Mouse (Mus musculus): ENCODE measurements around the gene E2f4. TPM values are rescaled to one million over a fixed set of nuclear protein-coding genes. Genes with fewer than 3 reads are reported as not detected.

Gene E2f4
- total and polyA plus RNA-seq, 3 experiments, result 39.9 to 198 (median 51.0) TPM

- H3K4me2 ChIP-seq (ENCODE audit: insufficient read depth, low read depth, poor library complexity, severe bottlenecking), result no peak overlapping the region
- H3K4me3 ChIP-seq (replicated peaks in 1 of 3; ENCODE audit: low read depth in 2 of 3, low read length in 2 of 3, poor library complexity in 1 of 3), result no peak overlapping the region
- H3K79me2 ChIP-seq (replicated peaks; ENCODE audit: control insufficient read depth, extremely low read depth, insufficient read depth, poor library complexity, severe bottlenecking), result no peaks in the 10 kb centered on the region
- H3K27me3 ChIP-seq (replicated peaks), result no peaks in the 10 kb centered on the region
- TF ChIP-seq IRF4 (IDR thresholded peaks at IDR 0.05; ENCODE audit: low read depth, low read length), result no peak
- no peak for TF ChIP-seq UBTF (IDR thresholded peaks at IDR 0.05; ENCODE audit: low read depth, low read length)
- no peak for TF ChIP-seq MAZ (IDR thresholded peaks at IDR 0.05; ENCODE audit: low read depth, low read length)
- no peak for TF ChIP-seq POLR2AphosphoS2 (IDR thresholded peaks at IDR 0.05; ENCODE audit: low read depth, low read length)
- TF ChIP-seq USF1 (IDR thresholded peaks at IDR 0.05; ENCODE audit: low read depth, low read length), result no peak
- TF ChIP-seq JUND (conservative IDR thresholded peaks at IDR 0.05; ENCODE audit: low read depth, low read length), result no peak
- no peak for TF ChIP-seq RCOR1 (conservative IDR thresholded peaks at IDR 0.05; ENCODE audit: low read depth, low read length)
- TF ChIP-seq MEF2A (IDR thresholded peaks at IDR 0.05; ENCODE audit: borderline replicate concordance, low read depth, low read length), result no peak
- no peak for TF ChIP-seq ZKSCAN1 (IDR thresholded peaks at IDR 0.05; ENCODE audit: borderline replicate concordance, low read depth, low read length)
- no peak for TF ChIP-seq TCF12 (IDR thresholded peaks at IDR 0.05; ENCODE audit: low read depth, low read length)
- no peak for TF ChIP-seq MXI1 (IDR thresholded peaks at IDR 0.05; ENCODE audit: low read depth, low read length)
- no peak for TF ChIP-seq USF2 (conservative IDR thresholded peaks at IDR 0.05; ENCODE audit: low read depth, low read length)
- no peak for TF ChIP-seq TBP (conservative IDR thresholded peaks at IDR 0.05; ENCODE audit: low read depth, low read length)
- TF ChIP-seq MAX (IDR thresholded peaks at IDR 0.05; ENCODE audit: low read length), result no peak
- peaks cover 0 to 2% of the 10 kb centered on the region in 2 experiments; a peak in 1 of 4 replicates for H3K4me1 ChIP-seq (ENCODE audit: control insufficient read depth in 1 of 2, insufficient read depth in 2 of 2)
- H3K9ac ChIP-seq (ENCODE audit: insufficient read depth, low read depth), result no peak overlapping the region
- peaks cover 7 to 54% of the 10 kb centered on the region in 2 experiments for H3K36me3 ChIP-seq (replicated peaks in 1 of 2; ENCODE audit: control insufficient read depth in 1 of 2, insufficient read depth in 1 of 2, low read length in 1 of 2)
- in situ Hi-C loops (cut with MboI; ENCODE audit: low pct_ligation_motif_present, low pct_unique_long_range_greater_than_20kb, low sequenced_read_pairs) (no loop called here), dilution Hi-C loops (cut with MboI; ENCODE audit: extremely low pct_ligation_motif_present, extremely low pct_unique_long_range_greater_than_20kb, low sequenced_read_pairs) (no loop called here)
- H3K27ac ChIP-seq (ENCODE audit: insufficient read depth, low read depth), result no peak overlapping the region
- no peaks in the 10 kb centered on the region for H3K9me3 ChIP-seq (replicated peaks; ENCODE audit: low read length)
- DNase-seq (ENCODE audit: extremely low read depth), result no peak
Measured at GRCm38 (mm10) chr8:105278911-105279334, 18.5 kb upstream of the E2f4 start.

- no peaks in the 10 kb centered on the region for H3K27me3 ChIP-seq (replicated peaks)
- TF ChIP-seq ETS1 (conservative IDR thresholded peaks at IDR 0.05; ENCODE audit: low read depth, low read length), result no peak
- TF ChIP-seq JUN (IDR thresholded peaks at IDR 0.05; ENCODE audit: insufficient read depth, low read depth, low read length), result no peak
- TF ChIP-seq TCF12 (IDR thresholded peaks at IDR 0.05; ENCODE audit: low read depth, low read length), result no peak
- TF ChIP-seq MAZ (IDR thresholded peaks at IDR 0.05; ENCODE audit: low read depth, low read length), result no peak
- TF ChIP-seq POLR2A (IDR thresholded peaks at IDR 0.05; ENCODE audit: low read depth, low read length), result no peak
- peaks cover 0 to 2% of the 10 kb centered on the region in 2 experiments; a peak in 1 of 4 replicates for H3K4me1 ChIP-seq (ENCODE audit: control insufficient read depth in 1 of 2, insufficient read depth in 2 of 2)
- no peak overlapping the region for H3K27ac ChIP-seq (ENCODE audit: insufficient read depth, low read depth)
- H3K79me2 ChIP-seq (replicated peaks; ENCODE audit: control insufficient read depth, extremely low read depth, insufficient read depth, poor library complexity, severe bottlenecking), result no peaks in the 10 kb centered on the region
- no peak overlapping the region for H3K4me2 ChIP-seq (ENCODE audit: insufficient read depth, low read depth, poor library complexity, severe bottlenecking)
- no peak overlapping the region for H3K9ac ChIP-seq (ENCODE audit: insufficient read depth, low read depth)
- no peak overlapping the region for H3K4me3 ChIP-seq (replicated peaks in 1 of 3; ENCODE audit: low read depth in 2 of 3, low read length in 2 of 3, poor library complexity in 1 of 3)
- no peak for DNase-seq (ENCODE audit: extremely low read depth)
- dilution Hi-C loops (cut with MboI; ENCODE audit: extremely low pct_ligation_motif_present, extremely low pct_unique_long_range_greater_than_20kb, low sequenced_read_pairs) (no loop called here), in situ Hi-C loops (cut with MboI; ENCODE audit: low pct_ligation_motif_present, low pct_unique_long_range_greater_than_20kb, low sequenced_read_pairs) (loop anchor here (10.0 kb wide), 1 partner anchor 156 kb away; no protein-coding TSS in a partner anchor)
- H3K36me3 ChIP-seq (replicated peaks in 1 of 2; ENCODE audit: control insufficient read depth in 1 of 2, insufficient read depth in 1 of 2, low read length in 1 of 2), result peaks cover 13 to 67% of the 10 kb centered on the region in 2 experiments
- no peaks in the 10 kb centered on the region for H3K9me3 ChIP-seq (replicated peaks; ENCODE audit: low read length)
Measured at GRCm38 (mm10) chr8:105280567-105280966, 16.9 kb upstream of the E2f4 start.

Data from CH12.LX (cell line).